Mouse (Mus musculus) forebrain, embryonic 16.5 days (tissue): ENCODE results near the gene Nkx2-3. TPM values are rescaled to one million over a fixed set of nuclear protein-coding genes. Genes with fewer than 3 reads are reported as not detected.

ENCODE experiments used
- ATAC-seq: fragments of 200-750 bp; cut with Nextera tagmentation; 2 replicates; pipeline ENCODE4 v1.8.0; 2017; ENCODE audit warnings: mild to moderate bottlenecking, moderate library complexity
- H3K27ac ChIP-seq: fragments of 300-500 bp; sonication (generic); 2 replicates; pipeline ENCODE4 v1.5.1; 2014; ENCODE audit warnings: low read length, control low read depth
- H3K27me3 ChIP-seq: fragments of 300-500 bp; sonication (generic); replicated peaks from 2 replicates; pipeline ENCODE4 v1.6.1; 2014; ENCODE audit warnings: low read length; ENCODE audit not compliant: control insufficient read depth, insufficient read depth
- H3K36me3 ChIP-seq: fragments of 300-500 bp; sonication (generic); 2 replicates; pipeline ENCODE4 v1.6.1; 2014; ENCODE audit not compliant: control insufficient read depth, insufficient read depth
- H3K4me1 ChIP-seq: fragments of 300-500 bp; sonication (generic); replicated peaks from 2 replicates; pipeline ENCODE4 v1.6.1; 2014; ENCODE audit warnings: low read length; ENCODE audit not compliant: control insufficient read depth, insufficient read depth
- H3K4me2 ChIP-seq: fragments of 300-500 bp; sonication (generic); 2 replicates; pipeline ENCODE4 v1.6.1; 2014; ENCODE audit warnings: mild to moderate bottlenecking, low read length, control low read depth
- H3K4me3 ChIP-seq: fragments of 300-500 bp; sonication (generic); replicated peaks from 2 replicates; pipeline ENCODE4 v1.5.1; 2014; ENCODE audit warnings: mild to moderate bottlenecking, low read length, control low read depth
- H3K9ac ChIP-seq: fragments of 300-500 bp; sonication (generic); replicated peaks from 2 replicates; pipeline ENCODE4 v1.6.1; 2014; ENCODE audit warnings: low read depth, low read length, control low read depth
- H3K9me3 ChIP-seq: fragments of 300-500 bp; sonication (generic); 2 replicates; pipeline ENCODE4 v1.6.1; 2016; ENCODE audit warnings: low read length; ENCODE audit not compliant: control insufficient read depth
- WGBS: fragments of 180-500 bp; shearing (Covaris S2); extraction: QIAGEN DNeasy Blood & Tissue Kit; methylation state at CpG from one replicate; pipeline ENCODE4 v1.1.7; 2014; 5-methylcytosine and 5-hydroxymethylcytosine counted together
- microRNA-seq: library from miRNA; unstranded; fragments of <30 nt; microRNA quantifications from one replicate; pipeline ENCODE4, GENCODE M21; 2017
- polyA plus RNA-seq: library from polyadenylated mRNA; unstranded; fragments of >200 nt; fragmentation: Nextera tagmentation; extraction: Ambion mirVana; gene quantifications from 2 replicates; pipeline ENCODE4 v1.2.1, GENCODE M21; 2015

Gene Nkx2-3
- polyA plus RNA-seq, 1 experiment from 2014 or later = 2.2 TPM

DNA sequence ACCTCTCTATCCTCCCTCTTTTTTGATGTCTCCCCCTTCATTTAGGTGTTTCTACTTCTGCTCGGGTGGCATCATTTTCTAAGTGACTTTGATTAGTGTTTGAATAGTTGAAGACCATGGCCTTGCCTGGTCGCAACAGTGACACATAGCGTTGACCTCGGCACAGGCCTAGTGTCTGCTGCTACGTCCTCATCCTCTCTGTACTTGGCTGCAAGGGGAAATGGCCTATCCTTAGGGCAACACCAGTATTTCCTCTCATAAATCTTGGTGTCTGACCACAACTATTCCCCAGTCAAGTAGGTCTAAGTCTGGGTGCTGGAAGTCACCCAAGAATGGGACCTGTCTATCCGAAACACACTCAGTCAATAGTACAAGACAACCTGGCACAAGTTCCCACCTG is 47.5 kb downstream of the Nkx2-3 start:
- no peak overlapping the region for H3K4me2 ChIP-seq
- 87% methylated on average over 6 of the region's 6 CpGs for WGBS
- no peak overlapping the region for H3K27ac ChIP-seq
- H3K9me3 ChIP-seq = no peaks in the 10 kb centered on the region
- no peaks in the 10 kb centered on the region for H3K27me3 ChIP-seq
- no peak overlapping the region for H3K9ac ChIP-seq
- 0 out of 2 replicates have a peak, but pooled peaks cover 7% of the 10 kb centered on the region for H3K36me3 ChIP-seq
- H3K4me3 ChIP-seq = no peak overlapping the region
- ATAC-seq = no peak
- H3K4me1 ChIP-seq = no peaks in the 10 kb centered on the region

DNA sequence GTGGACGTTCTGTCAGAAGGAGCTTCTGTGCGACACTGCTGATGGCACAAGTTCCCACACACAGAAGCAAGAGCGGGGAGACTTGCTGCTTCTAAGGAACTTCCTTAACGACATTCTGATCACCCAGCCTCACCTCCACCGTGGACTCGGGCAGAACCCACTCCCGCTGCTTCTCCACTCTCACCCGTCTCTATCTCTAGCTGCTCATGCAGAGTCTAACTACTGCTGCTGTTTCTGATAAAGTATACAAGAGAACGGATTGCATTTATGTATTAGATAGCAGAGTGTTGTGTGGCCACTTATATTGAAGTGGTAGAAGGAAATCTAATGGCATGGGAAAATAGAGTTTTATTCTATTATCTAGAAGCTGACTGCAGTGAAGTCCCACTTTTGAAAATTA is 48.6 kb downstream of the Nkx2-3 start:
- Histone ChIP-seq H3K27ac (no peak overlapping the region), H3K4me3 (no peak overlapping the region), H3K9me3 (no peaks in the 10 kb centered on the region), H3K4me2 (no peak overlapping the region), H3K4me1 (no peaks in the 10 kb centered on the region), H3K9ac (no peak overlapping the region), H3K36me3 (0 out of 2 replicates have a peak, but pooled peaks cover 7% of the 10 kb centered on the region), H3K27me3 (no peaks in the 10 kb centered on the region)
- WGBS = 83% methylated on average over 9 of the region's 9 CpGs
- ATAC-seq = no peak

DNA sequence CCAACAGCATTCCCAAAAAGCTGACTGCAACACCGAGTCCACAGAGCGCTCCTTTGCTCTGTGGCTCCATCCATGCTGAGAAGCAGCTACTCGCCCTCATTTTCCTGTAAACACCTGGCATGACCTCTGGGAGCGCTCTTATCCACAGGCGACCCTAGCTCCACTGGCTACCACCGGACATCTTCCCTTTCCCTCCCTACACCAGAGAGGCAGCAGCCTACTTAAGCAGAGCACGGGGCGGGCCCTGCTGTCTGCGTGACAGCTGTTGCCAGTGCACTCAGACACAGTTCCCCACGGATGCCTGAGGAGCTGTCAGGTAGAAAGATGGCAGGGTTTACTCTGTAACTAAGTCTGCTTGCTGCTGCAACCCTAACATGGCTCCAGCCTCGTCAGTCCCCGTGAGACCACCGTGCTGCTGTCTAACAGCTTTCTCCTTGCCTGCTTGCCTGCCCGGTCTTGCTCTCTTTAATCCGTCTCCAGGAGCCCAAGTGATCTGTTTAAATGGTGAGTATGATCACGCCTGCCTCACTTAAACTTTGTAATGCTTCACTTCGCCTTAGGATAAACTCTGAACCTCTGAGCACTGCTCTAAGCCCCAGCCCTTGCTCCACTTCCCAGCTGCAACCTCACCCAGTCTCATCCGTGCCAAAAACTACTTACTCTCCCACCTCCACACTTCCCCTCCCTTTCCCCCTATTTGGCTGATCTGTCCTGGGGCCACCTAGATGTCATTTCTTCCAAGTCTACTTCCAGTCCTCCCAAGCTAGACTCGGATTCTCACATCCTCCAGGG is 50.2 kb downstream of the Nkx2-3 start:
- Histone ChIP-seq H3K27ac (no peak overlapping the region), H3K9me3 (no peaks in the 10 kb centered on the region), H3K4me1 (no peaks in the 10 kb centered on the region), H3K36me3 (0 out of 2 replicates have a peak, but pooled peaks cover 7% of the 10 kb centered on the region), H3K9ac (no peak overlapping the region), H3K4me2 (no peak overlapping the region), H3K27me3 (no peaks in the 10 kb centered on the region), H3K4me3 (no peak overlapping the region)
- no peak for ATAC-seq
- 37% methylated on average over 19 of the region's 19 CpGs for WGBS

DNA sequence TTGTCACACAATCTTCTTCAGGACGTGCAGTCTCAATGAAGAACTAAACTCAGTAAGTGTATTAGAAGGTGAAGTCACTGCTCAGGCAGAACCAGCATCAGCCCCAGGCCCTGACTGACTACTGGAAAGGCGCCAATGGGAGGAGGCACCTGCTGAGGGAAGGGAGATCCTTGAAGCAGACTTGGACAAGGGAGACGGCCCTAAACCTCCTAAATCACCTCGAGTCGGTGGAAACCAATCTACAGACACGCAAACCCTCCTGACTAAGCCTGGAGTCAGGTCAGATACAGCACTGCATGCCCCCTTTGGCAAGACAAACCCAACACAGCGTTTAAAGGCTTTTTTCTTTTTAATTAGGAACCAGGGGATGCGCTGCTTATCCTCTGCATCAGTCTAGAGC is 51.3 kb downstream of the Nkx2-3 start:
- no peaks in the 10 kb centered on the region for H3K9me3 ChIP-seq
- 83% methylated on average over 8 of the region's 8 CpGs for WGBS
- H3K4me1 ChIP-seq = 0 out of 2 replicates have a peak, but pooled peaks cover 2% of the 10 kb centered on the region

More for the DNA sequence above, 51.3 kb downstream of the Nkx2-3 start:
- no peaks in the 10 kb centered on the region for H3K27me3 ChIP-seq
- 0 out of 2 replicates have a peak, but pooled peaks cover 7% of the 10 kb centered on the region for H3K36me3 ChIP-seq
- H3K4me2 ChIP-seq = no peak overlapping the region
- H3K27ac ChIP-seq = no peak overlapping the region
- no peak overlapping the region for H3K9ac ChIP-seq
- H3K4me3 ChIP-seq = no peak overlapping the region
- ATAC-seq = no peak

Small RNAs within 50 kb of the gene (microRNA-seq; reads per million reads assigned to microRNA genes)
- not detected for gene Gm22646

Other genes starting within 250 kb of the Nkx2-3 start
- 0.11 and 0.13 TPM in 2 replicates for gene Hpse2, start 224.0 kb upstream of the Nkx2-3 start, polyA plus RNA-seq
- 1.8 and 2.1 TPM in 2 replicates for gene Cnnm1, start 171.9 kb upstream of the Nkx2-3 start, polyA plus RNA-seq
- 72.2 and 78.6 TPM in 2 replicates for gene Got1, start 87.7 kb upstream of the Nkx2-3 start, polyA plus RNA-seq
- gene Slc25a28, start 62.6 kb downstream of the Nkx2-3 start, polyA plus RNA-seq = 15.6 and 16.4 TPM in 2 replicates
- gene Entpd7, start 77.3 kb downstream of the Nkx2-3 start, polyA plus RNA-seq = 8.9 and 9.6 TPM in 2 replicates
- gene Cutc, start 140.7 kb downstream of the Nkx2-3 start, polyA plus RNA-seq = 6.5 and 7.8 TPM in 2 replicates
- 10.4 and 11.8 TPM in 2 replicates for gene Cox15, start 140.7 kb downstream of the Nkx2-3 start, polyA plus RNA-seq
- gene Abcc2, start 169.9 kb downstream of the Nkx2-3 start, polyA plus RNA-seq = not detected in 2 replicates